Mouse (Mus musculus) CH12.LX (cell line): ENCODE results near the gene Smdt1. TPM values are rescaled to one million over a fixed set of nuclear protein-coding genes. Genes with fewer than 3 reads are reported as not detected.
A peak's percentile ranks its signal among the peaks of the same experiment; 100 is the strongest.
"Not testable (repeated sequence)": the region's sequence is repeated elsewhere in the genome, so short reads cannot be mapped to it uniquely, and the experiment has no call there.

Source experiments
- DNase-seq: peaks from one replicate; pipeline ENCODE4 v3.0.0-alpha.2; 2013; ENCODE audit errors: extremely low read depth
- H3K27ac ChIP-seq: 2 replicates; pipeline ENCODE4 v1.5.1; 2012; ENCODE audit warnings: low read depth, mild to moderate bottlenecking, control low read depth, moderate library complexity; ENCODE audit not compliant: insufficient read depth
- H3K27me3 ChIP-seq: replicated peaks from 2 replicates; pipeline ENCODE3; 2012; ENCODE audit warnings: inconsistent platforms
- H3K36me3 ChIP-seq, 2 experiments: replicated peaks in 1 of 2; 2 replicates each; pipeline versions ENCODE3 to v1.6.1; 2012; ENCODE audit warnings: inconsistent platforms in 1 of 2, low read length in 1 of 2, mild to moderate bottlenecking in 1 of 2, mixed read lengths in 1 of 2, moderate library complexity in 1 of 2; ENCODE audit not compliant: control insufficient read depth in 1 of 2, insufficient read depth in 1 of 2
- H3K4me1 ChIP-seq, 2 experiments: 2 replicates each; pipeline ENCODE4 v1.6.1; 2012; ENCODE audit warnings: inconsistent platforms in 1 of 2, moderate library complexity in 1 of 2; ENCODE audit not compliant: insufficient read depth in 2 of 2, control insufficient read depth in 1 of 2
- H3K4me2 ChIP-seq: 2 replicates; pipeline ENCODE4 v1.6.1; 2012; ENCODE audit warnings: low read depth, mild to moderate bottlenecking, control low read depth; ENCODE audit not compliant: poor library complexity, insufficient read depth, severe bottlenecking
- H3K4me3 ChIP-seq, 3 experiments: fragments of 150-350 bp in 1 of 3; sonication (generic) in 1 of 3; replicated peaks in 1 of 3; 2 replicates each; pipeline versions ENCODE3 to v1.5.1; 2011 to 2012; ENCODE audit warnings: low read depth in 2 of 3, low read length in 2 of 3, mild to moderate bottlenecking in 2 of 3, moderate library complexity in 2 of 3, control low read depth in 1 of 3, improper control_type of control experiment in 1 of 3, inconsistent platforms in 1 of 3, mixed read lengths in 1 of 3; ENCODE audit not compliant: poor library complexity in 1 of 3
- H3K79me2 ChIP-seq: replicated peaks from 2 replicates; pipeline ENCODE4 v1.6.1; 2012; ENCODE audit warnings: mild to moderate bottlenecking, moderate library complexity; ENCODE audit not compliant: control insufficient read depth, poor library complexity, insufficient read depth, severe bottlenecking; ENCODE audit errors: extremely low read depth
- H3K9ac ChIP-seq: 2 replicates; pipeline ENCODE4 v1.6.1; 2012; ENCODE audit warnings: low read depth, mild to moderate bottlenecking, control low read depth, moderate library complexity; ENCODE audit not compliant: insufficient read depth
- H3K9me3 ChIP-seq: replicated peaks from 2 replicates; pipeline ENCODE3; 2012; ENCODE audit warnings: low read length, inconsistent platforms, mixed read lengths
- BHLHE40 ChIP-seq: IDR thresholded peaks from 2 replicates; pipeline ENCODE4 v1.6.1; 2011; ENCODE audit warnings: mild to moderate bottlenecking, low read depth, low read length, improper control_type of control experiment
- CHD1 ChIP-seq: IDR thresholded peaks from 2 replicates; pipeline ENCODE4 v1.6.1; 2012; ENCODE audit warnings: low read depth, low read length, improper control_type of control experiment, inconsistent platforms
- CHD2 ChIP-seq: IDR thresholded peaks from 2 replicates; pipeline ENCODE4 v1.6.1; 2011; ENCODE audit warnings: low read length, improper control_type of control experiment
- CTCF ChIP-seq, 2 experiments: IDR thresholded peaks in 1 of 2; conservative IDR thresholded peaks in 1 of 2; 2 replicates each; pipeline ENCODE4 v1.5.1; 2011 to 2012; ENCODE audit warnings: low read depth in 2 of 2, low read length in 2 of 2, improper control_type of control experiment in 1 of 2, inconsistent platforms in 1 of 2, mild to moderate bottlenecking in 1 of 2, moderate library complexity in 1 of 2
- ELF1 ChIP-seq: IDR thresholded peaks from 2 replicates; pipeline ENCODE4 v1.6.1; 2014; ENCODE audit warnings: low read depth, mild to moderate bottlenecking, inconsistent platforms, low read length, improper control_type of control experiment
- EP300 ChIP-seq: IDR thresholded peaks from 2 replicates; pipeline ENCODE4 v1.6.1; 2011; ENCODE audit warnings: low read length, improper control_type of control experiment
- GABPA ChIP-seq: IDR thresholded peaks from 2 replicates; pipeline ENCODE4 v1.6.1; 2012; ENCODE audit warnings: low read depth, low read length, improper control_type of control experiment, inconsistent platforms; ENCODE audit not compliant: insufficient replicate concordance
- JUND ChIP-seq: conservative IDR thresholded peaks from 2 replicates; pipeline ENCODE4 v1.6.1; 2011; ENCODE audit warnings: low read depth, low read length, improper control_type of control experiment
- MAZ ChIP-seq: IDR thresholded peaks from 2 replicates; pipeline ENCODE4 v1.6.1; 2012; ENCODE audit warnings: low read depth, mild to moderate bottlenecking, inconsistent platforms, low read length, improper control_type of control experiment, moderate library complexity
- MXI1 ChIP-seq: IDR thresholded peaks from 2 replicates; pipeline ENCODE4 v1.6.1; 2011; ENCODE audit warnings: mild to moderate bottlenecking, low read depth, low read length, improper control_type of control experiment
- NELFE ChIP-seq: IDR thresholded peaks from 2 replicates; pipeline ENCODE4 v1.6.1; 2011; ENCODE audit warnings: low read depth, low read length, improper control_type of control experiment
- NRF1 ChIP-seq: IDR thresholded peaks from 2 replicates; pipeline ENCODE4 v1.6.1; 2014; ENCODE audit warnings: low read depth, mild to moderate bottlenecking, inconsistent platforms, low read length, improper control_type of control experiment, moderate library complexity
- POLR2AphosphoS2 ChIP-seq: IDR thresholded peaks from 2 replicates; pipeline ENCODE4 v1.6.1; 2011; ENCODE audit warnings: low read depth, low read length, improper control_type of control experiment
- RAD21 ChIP-seq: IDR thresholded peaks from 2 replicates; pipeline ENCODE4 v1.6.1; 2011; ENCODE audit warnings: low read depth, mild to moderate bottlenecking, low read length, improper control_type of control experiment, moderate library complexity
- RCOR1 ChIP-seq: conservative IDR thresholded peaks from 2 replicates; pipeline ENCODE4 v1.6.1; 2012; ENCODE audit warnings: low read depth, mild to moderate bottlenecking, inconsistent platforms, low read length, improper control_type of control experiment
- SMC3 ChIP-seq: IDR thresholded peaks from 2 replicates; pipeline ENCODE4 v1.6.1; 2011; ENCODE audit warnings: low read depth, low read length, improper control_type of control experiment
- TBP ChIP-seq: conservative IDR thresholded peaks from 2 replicates; pipeline ENCODE4 v1.6.1; 2011; ENCODE audit warnings: low read depth, low read length, improper control_type of control experiment
- USF1 ChIP-seq: IDR thresholded peaks from 2 replicates; pipeline ENCODE4 v1.6.1; 2014; ENCODE audit warnings: low read depth, mild to moderate bottlenecking, inconsistent platforms, low read length, improper control_type of control experiment
- USF2 ChIP-seq: conservative IDR thresholded peaks from 2 replicates; pipeline ENCODE4 v1.6.1; 2011; ENCODE audit warnings: low read depth, low read length, improper control_type of control experiment
- ZKSCAN1 ChIP-seq: IDR thresholded peaks from 2 replicates; pipeline ENCODE4 v1.6.1; 2012; ENCODE audit warnings: low read depth, inconsistent platforms, low read length, improper control_type of control experiment, borderline replicate concordance
- ZMIZ1 ChIP-seq: IDR thresholded peaks from 2 replicates; pipeline ENCODE4 v1.6.1; 2012; ENCODE audit warnings: low read depth, mild to moderate bottlenecking, inconsistent platforms, low read length, improper control_type of control experiment
- ZNF384 ChIP-seq: IDR thresholded peaks from 2 replicates; pipeline ENCODE4 v1.6.1; 2012; ENCODE audit warnings: low read depth, low read length, improper control_type of control experiment, inconsistent platforms
- dilution Hi-C: fragments of 300-500 bp; cut with MboI; formaldehyde crosslinking; loops from 2 replicates; pipeline ENCODE4 v1.14.3; 2020; ENCODE audit warnings: low sequenced_read_pairs; ENCODE audit not compliant: extremely low pct_unique_long_range_greater_than_20kb, extremely low pct_ligation_motif_present
- in situ Hi-C: fragments of 300-500 bp; cut with MboI; formaldehyde crosslinking; loops from 3 replicates; pipeline ENCODE4 v1.14.3; 2019; ENCODE audit warnings: low sequenced_read_pairs, low pct_ligation_motif_present, low pct_unique_long_range_greater_than_20kb, mixed read lengths
- polyA plus RNA-seq: library from polyadenylated mRNA; unstranded; fragments of >175 nt; gene quantifications from 2 replicates; pipeline ENCODE4 v1.2.1, GENCODE M21; 2012; ENCODE audit warnings: low read depth; ENCODE audit not compliant: insufficient read length
- total RNA-seq, 2 experiments: library from RNA; depleted of rRNA; stranded (reverse); fragments of 300-350 nt in 1 of 2; fragments of >200 nt in 1 of 2; gene quantifications; 2 replicates each; pipeline ENCODE4 v1.2.3; 2012 to 2014

Gene Smdt1
- total and polyA plus RNA-seq, 3 experiments = 112 to 171 (median 138) TPM

- no peaks in the 10 kb centered on the region for H3K9me3 ChIP-seq
- no peaks in the 10 kb centered on the region for H3K4me1 ChIP-seq
- H3K4me3 ChIP-seq = no peak overlapping the region
- no peak for DNase-seq
- no peak overlapping the region for H3K9ac ChIP-seq
- TF ChIP-seq RCOR1 = no peak
- no peak for TF ChIP-seq EP300
- TF ChIP-seq RAD21 = peak; percentile 20
- no peak for TF ChIP-seq NRF1
- 0 out of 2 replicates have a peak, but pooled peaks have one; percentile 33 for TF ChIP-seq ELF1
- TF ChIP-seq CTCF (conservative IDR thresholded peaks at IDR 0.05 in 1 of 2, IDR thresholded peaks at IDR 0.05 in 1 of 2; ENCODE audit: low read depth in 2 of 2, low read length in 2 of 2) = peak in 1 of 2 experiments; percentile 40; a peak in 2 of 4 replicates
- TF ChIP-seq USF2 = no peak
- TF ChIP-seq MAZ = no peak
- TF ChIP-seq BHLHE40 = no peak
- TF ChIP-seq, all 38 proteins: peak for 3
- no peak overlapping the region; the same call in 1 of the 2 replicates for H3K27ac ChIP-seq
- no peaks in the 10 kb centered on the region for H3K27me3 ChIP-seq
- in situ Hi-C loops (no loop called here), dilution Hi-C loops (no loop called here)
- H3K79me2 ChIP-seq = no peaks in the 10 kb centered on the region
- no peak overlapping the region for H3K4me2 ChIP-seq
- H3K36me3 ChIP-seq = no peaks in the 10 kb centered on the region
Observed at GRCm38 (mm10) chr15:82361459-82362018, 22.8 kb downstream of the Smdt1 start.

- no peaks in the 10 kb centered on the region for H3K9me3 ChIP-seq
- dilution Hi-C loops (no loop called here), in situ Hi-C loops (no loop called here)
- no peak overlapping the region for H3K9ac ChIP-seq
- TF ChIP-seq RCOR1 (no peak), MXI1 (no peak), NRF1 (no peak), USF1 (no peak), CHD2 (no peak), ZMIZ1 (no peak), GABPA (no peak), CTCF (conservative IDR thresholded peaks at IDR 0.05 in 1 of 2, IDR thresholded peaks at IDR 0.05 in 1 of 2; ENCODE audit: low read depth in 2 of 2, low read length in 2 of 2) (no peak), JUND (no peak), BHLHE40 (no peak), POLR2AphosphoS2 (no peak), TBP (no peak), CHD1 (no peak), SMC3 (no peak), NELFE (no peak), USF2 (no peak), ZNF384 (no peak), ZKSCAN1 (no peak)
- H3K27me3 ChIP-seq = no peaks in the 10 kb centered on the region
- no peak overlapping the region for H3K4me2 ChIP-seq
- H3K4me1 ChIP-seq = no peaks in the 10 kb centered on the region
- no peak for DNase-seq
- H3K36me3 ChIP-seq = no peaks in the 10 kb centered on the region
- H3K27ac ChIP-seq = no peak overlapping the region
- H3K4me3 ChIP-seq = no peak overlapping the region
- H3K79me2 ChIP-seq = no peaks in the 10 kb centered on the region
Observed at GRCm38 (mm10) chr15:82362234-82362633, 23.5 kb downstream of the Smdt1 start.

GRCm38 (mm10) chr15:82363801-82364200 lies 25.0 kb downstream of the Smdt1 start:
- H3K4me3 ChIP-seq, H3K36me3 ChIP-seq, H3K4me2 ChIP-seq, DNase-seq, H3K9me3 ChIP-seq, H3K4me1 ChIP-seq, H3K79me2 ChIP-seq, H3K27ac ChIP-seq, H3K9ac ChIP-seq, dilution Hi-C loops, H3K27me3 ChIP-seq, in situ Hi-C loops: not testable (repeated sequence)
